Mouse (Mus musculus) forebrain, embryonic 12.5 days (tissue): ENCODE measurements around the gene Tpm1. TPM values are rescaled to one million over a fixed set of nuclear protein-coding genes. Genes with fewer than 3 reads are reported as not detected.

Experiments
- ATAC-seq: fragments of 200-750 bp; cut with Nextera tagmentation; 2 replicates; pipeline ENCODE4 v1.8.0; 2017; ENCODE audit warnings: moderate TSS enrichment; ENCODE audit not compliant: low FRiP score
- H3K27ac ChIP-seq: fragments of 300-500 bp; sonication (generic); 2 replicates; pipeline ENCODE4 v1.5.1; 2016; ENCODE audit warnings: mild to moderate bottlenecking
- H3K27me3 ChIP-seq: fragments of 300-500 bp; sonication (generic); 2 replicates; pipeline ENCODE4 v1.6.1; 2016; ENCODE audit warnings: mild to moderate bottlenecking
- H3K36me3 ChIP-seq: fragments of 300-500 bp; sonication (generic); replicated peaks from 2 replicates; pipeline ENCODE4 v1.6.1; 2016; ENCODE audit warnings: mild to moderate bottlenecking
- H3K4me1 ChIP-seq: fragments of 300-500 bp; sonication (generic); 2 replicates; pipeline ENCODE4 v1.6.1; 2016
- H3K4me2 ChIP-seq: fragments of 300-500 bp; sonication (generic); 2 replicates; pipeline ENCODE4 v1.6.1; 2016; ENCODE audit warnings: mild to moderate bottlenecking, moderate library complexity
- H3K4me3 ChIP-seq: fragments of 300-500 bp; sonication (generic); replicated peaks from 2 replicates; pipeline ENCODE4 v1.5.1; 2016; ENCODE audit warnings: mild to moderate bottlenecking
- H3K9ac ChIP-seq: fragments of 300-500 bp; sonication (generic); 2 replicates; pipeline ENCODE4 v1.6.1; 2016; ENCODE audit warnings: mild to moderate bottlenecking
- H3K9me3 ChIP-seq: fragments of 300-500 bp; sonication (generic); 2 replicates; pipeline ENCODE4 v1.6.1; 2016
- WGBS: fragments of 180-500 bp; shearing (Covaris S2); methylation state at CpG from one replicate; pipeline ENCODE4 v1.1.7; 2016; 5-methylcytosine and 5-hydroxymethylcytosine counted together
- polyA plus RNA-seq: library from polyadenylated mRNA; unstranded; fragments of >200 nt; fragmentation: Nextera tagmentation; extraction: Ambion mirVana; gene quantifications from 2 replicates; pipeline ENCODE4 v1.2.1, GENCODE M21; 2016

Gene Tpm1
- polyA plus RNA-seq: 218 and 280 TPM in 2 replicates

- Histone ChIP-seq H3K4me1 (peaks cover 43% of the 10 kb centered on the region), H3K4me3 (peak within 1 kb of the TSS; percentile 49), H3K27me3 (peaks cover 57% of the 10 kb centered on the region), H3K36me3 (no peaks in the 10 kb centered on the region), H3K9me3 (no peaks in the 10 kb centered on the region), H3K9ac (peak within 1 kb of the TSS; percentile 62), H3K27ac (no peak within 1 kb of the TSS), H3K4me2 (peak within 1 kb of the TSS; percentile 88)
- peak; percentile 49; the same call in 1 of the 2 replicates for ATAC-seq
- WGBS: under 1% methylated on average over 51 of the region's 51 CpGs
Observed at GRCm38 (mm10) chr9:67049086-67049824, at the start of gene Tpm1. Gene Tpm1, minus strand, starts transcription at chr9:67049406.

GRCm38 (mm10) chr9:67094371-67094770 is 45.2 kb upstream of the Tpm1 start:
- WGBS: 96% methylated on average over 2 of the region's 2 CpGs

GRCm38 (mm10) chr9:67092210-67092609 is 43.0 kb upstream of the Tpm1 start:
- Histone ChIP-seq H3K4me1 (no peaks in the 10 kb centered on the region), H3K9me3 (no peaks in the 10 kb centered on the region), H3K36me3 (no peaks in the 10 kb centered on the region), H3K27me3 (no peaks in the 10 kb centered on the region), H3K4me2 (no peak overlapping the region), H3K9ac (no peak overlapping the region), H3K27ac (no peak overlapping the region), H3K4me3 (no peak overlapping the region)
- no peak for ATAC-seq
- 77% methylated on average over 4 of the region's 4 CpGs for WGBS

More at GRCm38 (mm10) chr9:67094371-67094770, 45.2 kb upstream of the Tpm1 start:
- no peaks in the 10 kb centered on the region for H3K9me3 ChIP-seq
- no peaks in the 10 kb centered on the region for H3K4me1 ChIP-seq
- no peak overlapping the region for H3K9ac ChIP-seq
- no peaks in the 10 kb centered on the region for H3K36me3 ChIP-seq
- ATAC-seq: no peak
- no peak overlapping the region for H3K27ac ChIP-seq
- H3K4me2 ChIP-seq: no peak overlapping the region
- H3K4me3 ChIP-seq: no peak overlapping the region
- H3K27me3 ChIP-seq: no peaks in the 10 kb centered on the region

- Histone ChIP-seq H3K36me3 (no peaks in the 10 kb centered on the region), H3K4me3 (no peak overlapping the region), H3K9me3 (no peaks in the 10 kb centered on the region), H3K27ac (no peak overlapping the region), H3K27me3 (no peaks in the 10 kb centered on the region), H3K4me2 (no peak overlapping the region), H3K4me1 (no peaks in the 10 kb centered on the region), H3K9ac (no peak overlapping the region)
- 77% methylated on average over 7 of the region's 7 CpGs for WGBS
- ATAC-seq: no peak
Observed at GRCm38 (mm10) chr9:67091598-67091997, 42.4 kb upstream of the Tpm1 start.

- no peaks in the 10 kb centered on the region for H3K4me1 ChIP-seq
- no peak overlapping the region for H3K4me2 ChIP-seq
- H3K36me3 ChIP-seq: no peaks in the 10 kb centered on the region
- ATAC-seq: no peak
- H3K9ac ChIP-seq: no peak overlapping the region
- H3K4me3 ChIP-seq: no peak overlapping the region
- no peak overlapping the region for H3K27ac ChIP-seq
- H3K9me3 ChIP-seq: no peaks in the 10 kb centered on the region
- no peaks in the 10 kb centered on the region for H3K27me3 ChIP-seq
- 95% methylated on average over 11 of the region's 11 CpGs for WGBS
Observed at GRCm38 (mm10) chr9:67091151-67091550, 41.9 kb upstream of the Tpm1 start.

- H3K36me3 ChIP-seq: no peaks in the 10 kb centered on the region
- 63% methylated on average over 1 of the region's 1 CpGs for WGBS
- H3K4me2 ChIP-seq: no peak overlapping the region
- H3K9me3 ChIP-seq: no peaks in the 10 kb centered on the region
- no peaks in the 10 kb centered on the region for H3K27me3 ChIP-seq
- H3K4me3 ChIP-seq: no peak overlapping the region
- no peak overlapping the region for H3K27ac ChIP-seq
- no peak for ATAC-seq
- no peaks in the 10 kb centered on the region for H3K4me1 ChIP-seq
- H3K9ac ChIP-seq: no peak overlapping the region
Observed at GRCm38 (mm10) chr9:67090633-67091045, 41.4 kb upstream of the Tpm1 start.

- WGBS: 84% methylated on average over 5 of the region's 5 CpGs
- no peaks in the 10 kb centered on the region for H3K36me3 ChIP-seq
- no peaks in the 10 kb centered on the region for H3K27me3 ChIP-seq
- H3K9ac ChIP-seq: no peak overlapping the region
- H3K9me3 ChIP-seq: no peaks in the 10 kb centered on the region
- H3K27ac ChIP-seq: no peak overlapping the region
- no peak overlapping the region for H3K4me2 ChIP-seq
- no peaks in the 10 kb centered on the region for H3K4me1 ChIP-seq
- H3K4me3 ChIP-seq: no peak overlapping the region
- no peak for ATAC-seq
Observed at GRCm38 (mm10) chr9:67089167-67089566, 40.0 kb upstream of the Tpm1 start.

- Histone ChIP-seq H3K9ac (no peak overlapping the region), H3K4me1 (peaks cover 9% of the 10 kb centered on the region), H3K27me3 (no peaks in the 10 kb centered on the region), H3K9me3 (no peaks in the 10 kb centered on the region), H3K27ac (no peak overlapping the region), H3K4me3 (no peak overlapping the region), H3K4me2 (no peak overlapping the region), H3K36me3 (no peaks in the 10 kb centered on the region)
- 23% methylated on average over 4 of the region's 4 CpGs for WGBS
- no peak for ATAC-seq
Observed at GRCm38 (mm10) chr9:67083801-67084200, 34.6 kb upstream of the Tpm1 start.

GRCm38 (mm10) chr9:67081688-67082087 is 32.5 kb upstream of the Tpm1 start:
- WGBS: 44% methylated on average over 5 of the region's 5 CpGs
- H3K9ac ChIP-seq: no peak overlapping the region
- no peaks in the 10 kb centered on the region for H3K27me3 ChIP-seq
- no peak overlapping the region for H3K4me2 ChIP-seq
- ATAC-seq: no peak
- H3K9me3 ChIP-seq: no peaks in the 10 kb centered on the region
- no peaks in the 10 kb centered on the region for H3K36me3 ChIP-seq
- H3K4me3 ChIP-seq: no peak overlapping the region
- H3K4me1 ChIP-seq: peaks cover 17% of the 10 kb centered on the region
- no peak overlapping the region for H3K27ac ChIP-seq

- no peak overlapping the region for H3K4me3 ChIP-seq
- no peak overlapping the region for H3K4me2 ChIP-seq
- no peaks in the 10 kb centered on the region for H3K36me3 ChIP-seq
- ATAC-seq: no peak
- WGBS: 26% methylated on average over 8 of the region's 8 CpGs
- H3K9ac ChIP-seq: no peak overlapping the region
- H3K27ac ChIP-seq: no peak overlapping the region
- no peaks in the 10 kb centered on the region for H3K27me3 ChIP-seq
- peaks cover 14% of the 10 kb centered on the region for H3K4me1 ChIP-seq
- H3K9me3 ChIP-seq: no peaks in the 10 kb centered on the region
Observed at GRCm38 (mm10) chr9:67077658-67078319, 28.6 kb upstream of the Tpm1 start.

GRCm38 (mm10) chr9:67077266-67077657 is 28.1 kb upstream of the Tpm1 start:
- no peaks in the 10 kb centered on the region for H3K27me3 ChIP-seq
- H3K4me1 ChIP-seq: peaks cover 14% of the 10 kb centered on the region
- H3K4me2 ChIP-seq: no peak overlapping the region
- H3K27ac ChIP-seq: no peak overlapping the region
- no peaks in the 10 kb centered on the region for H3K9me3 ChIP-seq
- ATAC-seq: no peak
- H3K36me3 ChIP-seq: no peaks in the 10 kb centered on the region
- H3K4me3 ChIP-seq: no peak overlapping the region
- H3K9ac ChIP-seq: no peak overlapping the region
- WGBS: 69% methylated on average over 7 of the region's 7 CpGs

- WGBS: 71% methylated on average over 2 of the region's 2 CpGs
- Histone ChIP-seq H3K4me3 (no peak overlapping the region), H3K36me3 (no peaks in the 10 kb centered on the region), H3K9me3 (no peaks in the 10 kb centered on the region), H3K27me3 (no peaks in the 10 kb centered on the region), H3K9ac (no peak overlapping the region), H3K4me1 (peaks cover 7% of the 10 kb centered on the region; the same call in 1 of the 2 replicates), H3K27ac (no peak overlapping the region), H3K4me2 (no peak overlapping the region)
- ATAC-seq: no peak
Observed at GRCm38 (mm10) chr9:67072182-67072581, 23.0 kb upstream of the Tpm1 start.

- H3K4me2 ChIP-seq: no peak overlapping the region
- H3K27me3 ChIP-seq: no peaks in the 10 kb centered on the region
- peaks cover 7% of the 10 kb centered on the region; the same call in 1 of the 2 replicates for H3K4me1 ChIP-seq
- H3K36me3 ChIP-seq: no peaks in the 10 kb centered on the region
- no peak overlapping the region for H3K9ac ChIP-seq
- no peak overlapping the region for H3K4me3 ChIP-seq
- 52% methylated on average over 7 of the region's 7 CpGs for WGBS
- no peak for ATAC-seq
- no peaks in the 10 kb centered on the region for H3K9me3 ChIP-seq
- H3K27ac ChIP-seq: no peak overlapping the region
Observed at GRCm38 (mm10) chr9:67071596-67071995, 22.4 kb upstream of the Tpm1 start.
